Mouse (Mus musculus) spleen, adult 12 weeks (tissue): ENCODE measurements around the gene Nfia.
A peak's percentile ranks its signal among the peaks of the same experiment; 100 is the strongest.

Experiments
- DNase-seq: peaks from one replicate; pipeline ENCODE4 v3.0.0; 2022; ENCODE audit warnings: low spot score

Nfia gene

GRCm38 (mm10) chr4:97772641-97773040 lies at the start of gene Nfia:
Gene Nfia (plus strand): TSS chr4:97772734.
- DNase-seq, result no peak

GRCm38 (mm10) chr4:97723374-97723773 lies 49.2 kb upstream of the Nfia start:
- DNase-seq, result no peak

GRCm38 (mm10) chr4:97728520-97728919 lies 44.0 kb upstream of the Nfia start:
- DNase-seq, result no peak

GRCm38 (mm10) chr4:97729999-97730398 lies 42.5 kb upstream of the Nfia start:
- no peak for DNase-seq

- no peak for DNase-seq
Observed at GRCm38 (mm10) chr4:97730416-97730815, 42.1 kb upstream of the Nfia start.

GRCm38 (mm10) chr4:97733392-97733791 lies 39.1 kb upstream of the Nfia start:
- DNase-seq, result no peak

GRCm38 (mm10) chr4:97743932-97744331 lies 28.6 kb upstream of the Nfia start:
- no peak for DNase-seq

GRCm38 (mm10) chr4:97745296-97746105 lies 27.0 kb upstream of the Nfia start:
- peak; percentile 38 for DNase-seq

- DNase-seq, result no peak
Observed at GRCm38 (mm10) chr4:97746106-97746900, 26.2 kb upstream of the Nfia start.

GRCm38 (mm10) chr4:97750401-97750800 lies 22.1 kb upstream of the Nfia start:
- DNase-seq, result no peak

- peak; percentile 80 for DNase-seq
Observed at GRCm38 (mm10) chr4:97751030-97751482, 21.5 kb upstream of the Nfia start.

GRCm38 (mm10) chr4:97751483-97752251 lies 20.9 kb upstream of the Nfia start:
- DNase-seq, result peak; percentile 65

- no peak for DNase-seq
Observed at GRCm38 (mm10) chr4:97752276-97753010, 20.1 kb upstream of the Nfia start.

GRCm38 (mm10) chr4:97753521-97753920 lies 19.0 kb upstream of the Nfia start:
- no peak for DNase-seq

GRCm38 (mm10) chr4:97754241-97754640 lies 18.3 kb upstream of the Nfia start:
- DNase-seq, result no peak

- DNase-seq, result no peak
Observed at GRCm38 (mm10) chr4:97757207-97757977, 15.1 kb upstream of the Nfia start.

GRCm38 (mm10) chr4:97757978-97758461 lies 14.5 kb upstream of the Nfia start:
- no peak for DNase-seq

GRCm38 (mm10) chr4:97758661-97759060 lies 13.9 kb upstream of the Nfia start:
- DNase-seq, result no peak

- no peak for DNase-seq
Observed at GRCm38 (mm10) chr4:97764616-97765015, 7.9 kb upstream of the Nfia start.

GRCm38 (mm10) chr4:97765341-97766020 lies 7.1 kb upstream of the Nfia start:
- no peak for DNase-seq
